8 mouse cellular contexts compared by ENCODE assay signal in genomic region chr4:115062875-115063517, GRCm38 (mm10). TPM values are rescaled to one million over a fixed set of nuclear protein-coding genes. Genes with fewer than 3 reads are reported as not detected.
DNase-seq lines count a peak whose midpoint lies in the region; ATAC-seq and TF ChIP-seq lines count a peak whose summit lies in the region.

No protein-coding gene starts in this region.

- DNase-seq in adrenal gland, adult (ENCODE audit: inconsistent age in 2 of 2, low spot score in 1 of 2): peak; percentile 23 to 55
- no peak for DNase-seq in adrenal gland, adult 8-10 months
- peak; percentile 26 for DNase-seq in thymus, adult 2 months
- no peak for DNase-seq in thymus, postnatal 10 days (ENCODE audit: low spot score in 2 of 2)
- DNase-seq in limb, embryonic 11.5 days (ENCODE audit: low spot score): peak; percentile 68
- DNase-seq in thymus, postnatal 14 days: peak; percentile 29

- peaks cover 34% of the 10 kb centered on the region for H3K27me3 ChIP-seq in thymus, adult 2 months (ENCODE audit: control insufficient read depth, insufficient read depth, low read length)
- H3K27me3 ChIP-seq in heart, embryonic 14.5 days (ENCODE audit: control insufficient read depth, insufficient read depth, low read length): peaks cover 91% of the 10 kb centered on the region
- peaks cover 78% of the 10 kb centered on the region for H3K27me3 ChIP-seq in limb, embryonic 11.5 days (ENCODE audit: control insufficient read depth, insufficient read depth, low read length)
- H3K27me3 ChIP-seq in midbrain, embryonic 12.5 days: peaks cover 94% of the 10 kb centered on the region

- TF ChIP-seq POLR2A in thymus, adult 2 months (IDR thresholded peaks at IDR 0.05; ENCODE audit: control insufficient read depth, extremely low read depth, insufficient read depth, low read length, poor library complexity): no peak

- peak overlapping the region; percentile 20; the same call in 1 of the 2 replicates for H3K4me3 ChIP-seq in thymus, adult 2 months (ENCODE audit: control insufficient read depth, insufficient read depth, low read length)
- H3K4me3 ChIP-seq in heart, embryonic 14.5 days (ENCODE audit: control insufficient read depth in 1 of 2, insufficient read depth in 1 of 2, low read depth in 1 of 2, low read length in 2 of 2): peak overlapping the region; percentile 43 to 55
- peak overlapping the region; percentile 38 for H3K4me3 ChIP-seq in limb, embryonic 11.5 days (ENCODE audit: low read depth, low read length)
- H3K4me3 ChIP-seq in midbrain, embryonic 12.5 days: peak overlapping the region; percentile 51

- H3K4me1 ChIP-seq in thymus, adult 2 months (replicated peaks; ENCODE audit: control insufficient read depth, insufficient read depth, low read length): peaks cover 5% of the 10 kb centered on the region; the same call in 1 of the 2 replicates
- H3K4me1 ChIP-seq in heart, embryonic 14.5 days (ENCODE audit: control insufficient read depth in 2 of 2, insufficient read depth in 2 of 2, low read length in 2 of 2): peaks cover 5 to 10% of the 10 kb centered on the region in 2 experiments; a peak in 3 of 4 replicates
- H3K4me1 ChIP-seq in limb, embryonic 11.5 days (ENCODE audit: control insufficient read depth, insufficient read depth, low read length): peaks cover 8% of the 10 kb centered on the region
- H3K4me1 ChIP-seq in midbrain, embryonic 12.5 days: peaks cover 14% of the 10 kb centered on the region

- peak overlapping the region; percentile 71 for H3K4me2 ChIP-seq in heart, embryonic 14.5 days (ENCODE audit: low read length)
- H3K4me2 ChIP-seq in limb, embryonic 11.5 days (ENCODE audit: low read depth, severe bottlenecking): peak overlapping the region; percentile 74
- peak overlapping the region; percentile 85 for H3K4me2 ChIP-seq in midbrain, embryonic 12.5 days (replicated peaks)

- 1% methylated on average over 58 of the region's 58 CpGs for WGBS in thymus, adult 2 months
- WGBS in heart, embryonic 14.5 days: 1% methylated on average over 43 of the region's 58 CpGs
- under 1% methylated on average over 54 of the region's 58 CpGs for WGBS in limb, embryonic 11.5 days
- under 1% methylated on average over 56 of the region's 58 CpGs for WGBS in midbrain, embryonic 12.5 days

- ATAC-seq in heart, embryonic 14.5 days (ENCODE audit: insufficient number of reproducible peaks, insufficient read depth, low FRiP score, low read depth): peak; percentile 73
- ATAC-seq in limb, embryonic 11.5 days (ENCODE audit: insufficient number of reproducible peaks, low FRiP score, low TSS enrichment, low read depth): peak; percentile 76
- ATAC-seq in midbrain, embryonic 12.5 days (ENCODE audit: low FRiP score, low read depth): peak; percentile 84

- no peaks in the 10 kb centered on the region for H3K9me3 ChIP-seq in heart, embryonic 14.5 days (ENCODE audit: control insufficient read depth, low read length)
- no peaks in the 10 kb centered on the region for H3K9me3 ChIP-seq in limb, embryonic 11.5 days (ENCODE audit: control insufficient read depth, low read length)
- no peaks in the 10 kb centered on the region for H3K9me3 ChIP-seq in midbrain, embryonic 12.5 days

- peak overlapping the region; percentile 44 for H3K9ac ChIP-seq in heart, embryonic 14.5 days (ENCODE audit: low read length)
- H3K9ac ChIP-seq in limb, embryonic 11.5 days (ENCODE audit: low read length): peak overlapping the region; percentile 8; the same call in 1 of the 2 replicates
- peak overlapping the region; percentile 62 for H3K9ac ChIP-seq in midbrain, embryonic 12.5 days (replicated peaks)

- H3K36me3 ChIP-seq in thymus, adult 2 months (ENCODE audit: control insufficient read depth, insufficient read depth, low read length): no peaks in the 10 kb centered on the region
- no peaks in the 10 kb centered on the region for H3K36me3 ChIP-seq in heart, embryonic 14.5 days (ENCODE audit: control insufficient read depth, insufficient read depth, low read length)
- H3K36me3 ChIP-seq in limb, embryonic 11.5 days (ENCODE audit: control insufficient read depth, insufficient read depth, low read length): no peaks in the 10 kb centered on the region
- H3K36me3 ChIP-seq in midbrain, embryonic 12.5 days: no peaks in the 10 kb centered on the region

- no peak overlapping the region for H3K27ac ChIP-seq in thymus, adult 2 months (ENCODE audit: control insufficient read depth, insufficient read depth, low read length)
- 0 out of 4 replicates have a peak overlapping the region, but pooled peaks of 1 of the 2 experiments have one; percentile 7 for H3K27ac ChIP-seq in heart, embryonic 14.5 days (replicated peaks in 1 of 2; ENCODE audit: control insufficient read depth in 1 of 2, insufficient read depth in 1 of 2, low read depth in 2 of 2, low read length in 2 of 2)
- H3K27ac ChIP-seq in limb, embryonic 11.5 days (replicated peaks; ENCODE audit: low read depth, low read length): no peak overlapping the region
- peak overlapping the region; percentile 44 for H3K27ac ChIP-seq in midbrain, embryonic 12.5 days (replicated peaks)

- TF ChIP-seq CTCF in thymus, adult 2 months (IDR thresholded peaks at IDR 0.05; ENCODE audit: borderline replicate concordance, control insufficient read depth, extremely low read depth, insufficient read depth, low read length, poor library complexity): no peak

RNA-seq across cellular contexts. Expression of gene Tal1, which starts 6.8 kb away (rescaled TPM):
- 1 to 10 TPM; 1.9 to 4.0 (median 2.6) TPM for total RNA-seq in adrenal gland, adult 8-10 months (2022)
- 0.89 and 0.94 TPM in 2 replicates for polyA plus RNA-seq in thymus, adult 2 months (2012; rRNA removed)
- 1.5 and 2.8 TPM in 2 replicates for polyA plus RNA-seq in heart, embryonic 14.5 days (2014; fragmentation: Nextera tagmentation; extraction: Ambion mirVana)
- polyA plus RNA-seq in limb, embryonic 11.5 days (2014; fragmentation: Nextera tagmentation; extraction: Ambion mirVana): 2.7 and 3.4 TPM in 2 replicates
- 9.6 and 9.8 TPM in 2 replicates for polyA plus RNA-seq in midbrain, embryonic 12.5 days (2016; fragmentation: Nextera tagmentation; extraction: Ambion mirVana)

RNA-seq across cellular contexts. Expression of gene Pdzk1ip1, which starts 25.5 kb away (rescaled TPM):
- 1 to 10 TPM in 2 of 4 experiments, under 1 TPM in 1, not detected in 1; 0.37 to 1.1 (median 1.0) TPM for total RNA-seq in adrenal gland, adult 8-10 months (2022)
- polyA plus RNA-seq in thymus, adult 2 months (2012; rRNA removed): 14.7 and 15.2 TPM in 2 replicates
- polyA plus RNA-seq in heart, embryonic 14.5 days (2014; fragmentation: Nextera tagmentation; extraction: Ambion mirVana): 1.9 and 4.1 TPM in 2 replicates
- 11.2 and 12.3 TPM in 2 replicates for polyA plus RNA-seq in limb, embryonic 11.5 days (2014; fragmentation: Nextera tagmentation; extraction: Ambion mirVana)
- polyA plus RNA-seq in midbrain, embryonic 12.5 days (2016; fragmentation: Nextera tagmentation; extraction: Ambion mirVana): 11.8 and 12.9 TPM in 2 replicates

Comparison
In these comparisons a context has a peak if more than half of its experiments do, and no peak if none do; other contexts are left out.
1. DNase-seq: peak in adrenal gland, adult (2 of 2), thymus, adult 2 months (single experiment), limb, embryonic 11.5 days (single experiment) and thymus, postnatal 14 days (single experiment); none in adrenal gland, adult 8-10 months (single experiment) and thymus, postnatal 10 days (0 of 2).
2. H3K9ac ChIP-seq: peak in every context shown above with its lines; median percentile 62 in midbrain, embryonic 12.5 days; 44 in heart, embryonic 14.5 days; 8 in limb, embryonic 11.5 days.
3. Peak in every context shown above with its lines, with median percentiles within 50 percentile points of each other: H3K4me3 ChIP-seq, ATAC-seq and H3K4me2 ChIP-seq.